Mouse (Mus musculus) stomach, embryonic 14.5 days (tissue): ENCODE measurements around the gene Pld5. TPM values are rescaled to one million over a fixed set of nuclear protein-coding genes. Genes with fewer than 3 reads are reported as not detected.

Source experiments
- ATAC-seq: fragments of 200-750 bp; cut with Nextera tagmentation; 2 replicates; pipeline ENCODE4 v1.8.0; 2017; ENCODE audit warnings: low read depth, moderate TSS enrichment; ENCODE audit not compliant: insufficient number of reproducible peaks, insufficient read depth, low FRiP score
- H3K27ac ChIP-seq: fragments of 300-500 bp; sonication (generic); 2 replicates; pipeline ENCODE4 v1.5.1; 2014; ENCODE audit warnings: mild to moderate bottlenecking, low read length, moderate library complexity, mixed read lengths
- H3K27me3 ChIP-seq: fragments of 300-500 bp; sonication (generic); 2 replicates; pipeline ENCODE4 v1.6.1; 2014; ENCODE audit warnings: low read length, control low read depth, mixed read lengths; ENCODE audit not compliant: control insufficient read depth, insufficient read depth
- H3K36me3 ChIP-seq: fragments of 300-500 bp; sonication (generic); 2 replicates; pipeline ENCODE4 v1.6.1; 2014; ENCODE audit warnings: mild to moderate bottlenecking, control low read depth, low read length, moderate library complexity, mixed read lengths; ENCODE audit not compliant: control insufficient read depth, insufficient read depth
- H3K4me1 ChIP-seq: fragments of 300-500 bp; sonication (generic); 2 replicates; pipeline ENCODE4 v1.6.1; 2014; ENCODE audit warnings: low read length, control low read depth, mixed read lengths; ENCODE audit not compliant: control insufficient read depth, insufficient read depth
- H3K4me2 ChIP-seq: fragments of 300-500 bp; sonication (generic); replicated peaks from 2 replicates; pipeline ENCODE4 v1.6.1; 2014; ENCODE audit warnings: low read depth, low read length, control low read depth
- H3K4me3 ChIP-seq: fragments of 300-500 bp; sonication (generic); 2 replicates; pipeline ENCODE4 v1.5.1; 2014; ENCODE audit warnings: low read depth, low read length, control low read depth
- H3K9ac ChIP-seq: fragments of 300-500 bp; sonication (generic); replicated peaks from 2 replicates; pipeline ENCODE4 v1.6.1; 2014; ENCODE audit warnings: low read depth, mild to moderate bottlenecking, control low read depth, low read length, moderate library complexity, mixed read lengths
- H3K9me3 ChIP-seq: fragments of 300-500 bp; sonication (generic); 2 replicates; pipeline ENCODE4 v1.6.1; 2016; ENCODE audit warnings: low read depth, low read length, control low read depth; ENCODE audit not compliant: control insufficient read depth
- WGBS: fragments of 180-500 bp; shearing (Covaris S2); extraction: QIAGEN DNeasy Blood & Tissue Kit; methylation state at CpG from one replicate; pipeline ENCODE4 v1.1.7; 2014; 5-methylcytosine and 5-hydroxymethylcytosine counted together
- polyA plus RNA-seq: library from polyadenylated mRNA; unstranded; fragments of >200 nt; fragmentation: Nextera tagmentation; extraction: Ambion mirVana; gene quantifications from 2 replicates; pipeline ENCODE4 v1.2.1, GENCODE M21; 2014

Gene Pld5
- polyA plus RNA-seq, 1 experiment from 2014 or later = 1.2 TPM

DNA sequence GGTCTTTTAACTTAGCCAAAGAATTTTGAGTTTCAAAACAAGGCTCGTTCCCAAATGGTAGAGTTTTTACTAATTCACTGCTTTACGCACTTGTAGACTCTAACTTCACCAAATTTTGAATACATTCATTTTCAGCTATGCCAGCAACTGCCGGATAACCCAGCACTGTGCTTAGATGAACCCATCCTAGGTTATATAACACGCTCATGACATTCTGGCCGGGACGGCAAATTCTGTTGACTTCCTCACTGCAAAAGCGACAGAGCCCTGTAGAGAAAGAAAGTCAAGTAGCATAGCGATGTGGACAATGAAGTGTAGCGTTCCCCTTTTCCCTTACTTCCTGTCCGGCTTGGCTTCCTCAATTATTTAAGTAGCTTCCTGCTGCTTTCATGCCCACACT, 51.3 kb downstream of the Pld5 start:
- no peaks in the 10 kb centered on the region for H3K27me3 ChIP-seq
- no peaks in the 10 kb centered on the region for H3K9me3 ChIP-seq
- no peaks in the 10 kb centered on the region for H3K4me1 ChIP-seq
- ATAC-seq = no peak
- no peak overlapping the region for H3K4me3 ChIP-seq
- H3K36me3 ChIP-seq = no peaks in the 10 kb centered on the region
- no peak overlapping the region for H3K9ac ChIP-seq
- 88% methylated on average over 10 of the region's 10 CpGs for WGBS
- H3K4me2 ChIP-seq = no peak overlapping the region
- H3K27ac ChIP-seq = no peak overlapping the region

DNA sequence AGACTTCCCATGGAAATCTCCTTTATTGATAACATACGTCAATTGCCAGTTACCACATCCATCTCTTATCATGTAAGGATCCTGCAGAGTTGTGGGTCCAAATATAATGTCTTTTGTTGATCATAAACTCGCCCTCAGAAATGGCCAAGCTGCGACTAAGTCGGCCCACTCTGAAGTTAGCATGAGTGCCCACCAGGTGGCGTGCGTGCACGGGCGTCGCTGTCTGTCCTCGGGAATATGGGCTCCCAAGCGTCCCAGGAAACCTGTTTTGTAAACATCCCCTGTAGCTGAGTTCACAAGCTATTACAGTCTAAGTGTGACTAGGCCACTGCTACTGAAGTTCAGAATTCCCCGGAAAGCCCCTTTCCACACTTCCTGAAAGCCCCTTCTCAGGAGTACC, 51.9 kb downstream of the Pld5 start:
- H3K27me3 ChIP-seq = no peaks in the 10 kb centered on the region
- H3K4me3 ChIP-seq = no peak overlapping the region
- peak; percentile 74; the same call in 1 of the 2 replicates for ATAC-seq
- no peaks in the 10 kb centered on the region for H3K36me3 ChIP-seq
- no peak overlapping the region for H3K4me2 ChIP-seq
- no peak overlapping the region for H3K9ac ChIP-seq
- H3K27ac ChIP-seq = no peak overlapping the region
- 8% methylated on average over 12 of the region's 12 CpGs for WGBS
- no peaks in the 10 kb centered on the region for H3K4me1 ChIP-seq
- no peaks in the 10 kb centered on the region for H3K9me3 ChIP-seq

DNA sequence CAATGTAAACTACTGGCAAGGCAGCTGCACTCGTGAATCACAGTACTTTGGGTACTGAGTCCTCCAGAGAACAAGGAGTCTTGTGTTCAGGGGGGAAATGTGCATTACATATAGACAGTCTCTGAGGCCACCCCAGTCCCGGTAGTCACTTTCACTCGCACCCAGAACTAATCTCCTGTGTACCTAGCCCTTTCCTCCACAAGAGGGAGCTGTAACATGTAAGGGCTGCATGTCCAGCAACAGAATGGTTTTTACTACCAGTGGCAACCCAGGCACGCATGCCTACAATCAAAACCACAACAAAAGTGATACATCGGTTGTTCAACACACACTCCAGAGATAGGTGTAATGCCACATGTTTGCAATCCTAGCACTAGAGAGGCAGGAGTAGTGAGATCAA, 56.9 kb downstream of the Pld5 start:
- ATAC-seq = no peak
- Histone ChIP-seq H3K4me2 (no peak overlapping the region), H3K4me3 (no peak overlapping the region), H3K9me3 (no peaks in the 10 kb centered on the region), H3K9ac (no peak overlapping the region), H3K27me3 (no peaks in the 10 kb centered on the region), H3K27ac (no peak overlapping the region), H3K36me3 (no peaks in the 10 kb centered on the region), H3K4me1 (no peaks in the 10 kb centered on the region)
- 84% methylated on average over 5 of the region's 5 CpGs for WGBS

DNA sequence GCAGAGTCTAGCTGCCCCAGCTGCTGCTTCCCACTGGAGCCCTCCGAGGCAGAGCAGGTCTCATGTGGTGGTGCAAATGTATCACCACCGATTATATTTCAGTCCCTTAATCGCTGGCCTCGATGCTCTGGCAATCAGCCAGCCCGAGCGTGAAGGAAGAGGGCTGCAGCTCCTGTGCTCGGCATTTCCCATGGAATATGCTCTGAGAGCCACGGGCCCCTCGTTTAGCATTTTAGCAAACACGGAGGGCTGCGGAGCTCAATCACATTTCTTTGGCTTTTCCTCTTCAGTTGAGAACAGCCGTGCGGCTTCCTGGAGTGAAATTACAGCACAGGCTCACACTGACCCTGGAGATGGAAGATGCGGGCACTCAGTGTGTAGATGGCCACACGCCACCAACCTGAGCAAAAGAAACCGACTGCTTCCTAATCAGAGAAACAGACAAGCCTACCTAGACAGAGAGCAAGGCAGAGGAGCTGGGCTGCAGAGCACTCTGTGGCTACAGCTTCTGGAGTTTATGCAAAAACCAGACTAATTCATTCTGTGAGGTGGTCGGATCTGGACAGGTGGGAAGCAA, 61.4 kb downstream of the Pld5 start:
- no peak overlapping the region for H3K4me3 ChIP-seq
- H3K36me3 ChIP-seq = no peaks in the 10 kb centered on the region
- 24% methylated on average over 17 of the region's 17 CpGs for WGBS
- ATAC-seq = no peak
- no peak overlapping the region for H3K27ac ChIP-seq
- H3K27me3 ChIP-seq = no peaks in the 10 kb centered on the region
- no peaks in the 10 kb centered on the region for H3K9me3 ChIP-seq
- peak overlapping the region; percentile 38 for H3K4me2 ChIP-seq
- H3K4me1 ChIP-seq = no peaks in the 10 kb centered on the region
- no peak overlapping the region for H3K9ac ChIP-seq

DNA sequence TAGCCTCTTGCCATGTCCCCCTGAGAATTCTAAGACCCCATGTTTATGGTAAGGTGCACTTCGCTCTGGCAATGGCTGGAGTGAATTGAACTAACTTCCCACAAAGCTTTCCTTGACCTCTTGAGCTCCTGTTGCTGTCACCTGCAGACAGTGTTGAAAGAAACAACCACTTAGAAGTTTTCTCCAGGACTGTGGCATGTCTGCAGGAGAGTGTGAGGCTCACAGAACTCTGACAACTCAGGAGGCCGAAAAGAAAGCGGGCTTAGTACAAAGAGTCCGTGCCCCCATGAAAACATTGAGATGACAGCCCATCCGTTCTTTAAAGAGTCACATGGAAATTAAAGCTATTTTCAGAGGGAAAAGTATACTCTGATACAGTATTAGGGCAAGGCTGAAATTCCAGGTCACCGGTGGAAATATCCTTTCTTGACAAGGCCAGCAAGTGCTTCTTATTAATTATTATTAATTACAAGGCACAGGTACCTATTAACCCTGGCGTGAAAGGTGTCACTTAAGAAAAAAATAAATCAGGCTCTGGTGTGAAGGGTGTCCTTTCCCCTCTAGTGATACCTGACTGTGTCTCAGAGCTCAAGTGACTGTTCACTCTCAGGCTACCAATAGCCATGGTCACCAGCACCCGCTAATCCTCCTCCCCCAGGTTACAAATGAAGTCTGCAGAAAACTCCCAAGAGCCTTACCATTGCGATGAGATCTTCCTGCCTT, 62.0 kb downstream of the Pld5 start:
- Histone ChIP-seq H3K4me2 (peak overlapping the region; percentile 38), H3K4me1 (no peaks in the 10 kb centered on the region), H3K9ac (no peak overlapping the region), H3K27ac (no peak overlapping the region), H3K27me3 (no peaks in the 10 kb centered on the region), H3K4me3 (no peak overlapping the region), H3K36me3 (no peaks in the 10 kb centered on the region), H3K9me3 (no peaks in the 10 kb centered on the region)
- peak; percentile 28; the same call in 1 of the 2 replicates for ATAC-seq
- 47% methylated on average over 9 of the region's 9 CpGs for WGBS

DNA sequence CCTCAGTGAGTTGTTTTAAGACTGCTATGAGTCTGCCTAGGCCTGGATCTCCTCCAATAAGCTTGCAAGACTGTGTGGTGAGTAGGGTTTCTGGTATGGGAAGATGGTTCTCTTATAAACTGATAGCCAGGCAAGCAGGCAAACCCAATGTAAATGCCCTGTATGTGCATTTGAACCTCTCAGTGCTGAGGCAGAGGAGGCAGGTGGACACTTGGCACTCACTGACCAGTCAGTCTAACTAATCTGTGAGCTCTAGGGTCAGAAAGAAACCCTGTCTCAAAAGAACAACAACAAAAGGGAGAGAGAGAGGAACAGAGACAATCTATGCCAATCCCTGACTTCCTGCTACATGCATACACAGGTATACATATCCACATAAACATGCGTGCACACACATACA, 64.3 kb downstream of the Pld5 start:
- no peaks in the 10 kb centered on the region for H3K9me3 ChIP-seq
- no peak overlapping the region for H3K4me3 ChIP-seq
- no peak overlapping the region for H3K27ac ChIP-seq
- H3K9ac ChIP-seq = no peak overlapping the region
- H3K4me2 ChIP-seq = no peak overlapping the region
- no peak for ATAC-seq
- H3K36me3 ChIP-seq = no peaks in the 10 kb centered on the region
- H3K27me3 ChIP-seq = no peaks in the 10 kb centered on the region
- no peaks in the 10 kb centered on the region for H3K4me1 ChIP-seq
- 85% methylated on average over 1 of the region's 1 CpGs for WGBS

DNA sequence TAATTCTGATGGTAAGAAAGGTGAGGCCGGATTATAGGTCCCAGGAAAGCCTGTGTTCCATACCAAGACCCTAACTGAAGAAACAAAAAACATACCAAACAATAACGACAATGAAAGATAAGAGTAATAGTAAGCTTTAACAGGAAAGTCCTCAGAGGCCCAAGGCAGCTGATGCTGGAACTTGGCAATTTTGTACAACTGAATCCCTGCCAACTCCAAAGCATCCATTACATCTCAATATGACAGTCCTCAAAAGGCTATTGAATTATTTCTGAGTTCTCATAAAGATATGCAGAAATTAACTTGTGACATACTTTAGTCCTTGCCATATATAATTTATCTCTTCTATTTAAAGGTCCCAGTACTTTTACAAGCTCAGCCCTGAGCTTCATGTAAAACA, 67.1 kb downstream of the Pld5 start:
- Histone ChIP-seq H3K4me1 (no peaks in the 10 kb centered on the region), H3K4me3 (no peak overlapping the region), H3K4me2 (no peak overlapping the region), H3K9me3 (no peaks in the 10 kb centered on the region), H3K27ac (no peak overlapping the region), H3K36me3 (no peaks in the 10 kb centered on the region), H3K27me3 (no peaks in the 10 kb centered on the region), H3K9ac (no peak overlapping the region)
- WGBS = 85% methylated on average over 2 of the region's 2 CpGs
- no peak for ATAC-seq

DNA sequence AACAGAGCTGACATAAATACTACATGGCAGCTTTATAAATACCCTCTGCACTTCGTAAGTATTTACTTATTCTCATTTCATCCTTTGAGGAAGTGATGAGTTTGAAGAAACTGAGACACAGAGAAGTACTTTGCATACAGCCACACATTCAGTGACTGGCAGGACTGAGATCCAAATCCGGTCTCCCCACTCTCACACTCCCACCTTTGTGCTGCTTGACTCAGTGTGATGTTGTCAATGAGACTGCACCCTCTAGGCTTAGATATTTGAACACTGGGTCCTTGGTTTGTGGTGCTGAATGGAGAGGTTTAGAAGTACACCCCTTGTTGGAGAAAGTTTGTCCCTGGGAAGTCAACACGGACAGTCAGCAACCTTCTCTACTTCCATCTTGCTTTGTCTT, 72.8 kb downstream of the Pld5 start:
- no peaks in the 10 kb centered on the region for H3K36me3 ChIP-seq
- WGBS = 62% methylated on average over 3 of the region's 3 CpGs
- H3K4me1 ChIP-seq = no peaks in the 10 kb centered on the region
- no peak overlapping the region for H3K4me3 ChIP-seq
- H3K9me3 ChIP-seq = no peaks in the 10 kb centered on the region
- no peak overlapping the region for H3K4me2 ChIP-seq
- H3K27ac ChIP-seq = no peak overlapping the region
- ATAC-seq = no peak
- H3K27me3 ChIP-seq = no peaks in the 10 kb centered on the region
- no peak overlapping the region for H3K9ac ChIP-seq
